Mouse (Mus musculus) ZHBTc4 (cell line): Measurements from ENCODE around the gene Cts7.

Experiments
- DNase-seq: peaks from one replicate; pipeline ENCODE4 v3.0.0-alpha.2; 2011; ENCODE audit warnings: low read depth, low spot score

Gene Cts7

DNA sequence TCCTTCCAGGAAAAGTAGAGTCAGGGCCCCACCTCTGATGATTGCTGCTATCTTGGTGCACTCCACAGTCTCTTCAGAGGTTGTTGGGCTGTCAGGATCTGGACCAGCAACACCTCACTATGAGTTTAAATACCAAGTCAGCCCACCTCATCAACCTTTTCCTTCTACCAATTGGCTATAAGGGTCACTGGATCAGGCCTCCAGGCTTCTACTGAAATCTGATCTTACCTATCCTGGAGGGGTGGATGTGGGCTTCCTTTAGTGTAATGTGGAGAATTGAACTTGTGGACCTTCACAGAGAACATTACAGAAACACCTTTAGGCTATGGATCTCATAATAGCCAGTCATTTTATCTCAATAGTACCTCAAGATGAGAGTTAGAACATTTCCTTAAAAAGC lies at the start of gene Cts7:
TSS of gene Cts7 (minus strand) at position 101 of the 400 bp plus-strand sequence.
- DNase-seq, result no peak
